ENCODE assay signal across 8 mouse cellular contexts in the genomic region with DNA sequence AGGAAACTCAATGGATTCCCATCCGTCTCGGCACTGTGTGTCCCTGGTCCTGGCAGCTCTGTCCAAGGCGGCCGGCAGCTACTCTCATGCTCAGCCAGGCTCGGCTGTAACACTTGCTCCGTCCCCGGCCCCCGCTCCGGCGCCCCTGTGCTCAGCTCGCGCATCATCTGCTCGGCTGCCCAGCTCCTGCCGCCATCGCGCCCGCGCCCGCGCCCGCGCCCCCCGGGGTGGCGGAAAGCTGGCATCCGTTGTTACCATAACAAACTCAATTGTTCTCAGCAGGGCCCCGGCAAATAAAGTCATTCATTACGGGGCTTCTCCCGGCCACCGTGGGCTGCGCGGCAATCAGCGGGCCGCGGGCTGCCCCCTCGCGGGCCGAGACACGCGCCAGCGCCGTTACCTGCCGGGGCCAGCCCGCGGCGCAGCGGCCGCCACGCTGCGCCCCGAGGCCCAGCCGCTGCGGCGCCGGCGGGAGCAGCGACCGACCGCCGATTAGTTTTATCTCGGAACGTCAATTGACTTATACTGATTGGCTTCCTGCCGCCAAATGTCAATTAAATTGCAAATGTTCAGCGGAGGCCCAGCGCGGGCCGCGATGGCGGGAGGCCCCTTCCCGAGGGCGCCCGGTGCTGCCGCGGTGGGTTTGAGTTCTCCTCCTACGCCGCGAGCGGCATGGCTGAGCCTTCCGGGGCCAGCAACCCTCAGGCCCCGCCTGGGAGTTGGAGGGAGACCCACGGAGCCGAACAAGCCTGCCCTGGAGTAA. TPM values are rescaled to one million over a fixed set of nuclear protein-coding genes. Genes with fewer than 3 reads are reported as not detected.
DNase-seq lines count a peak whose midpoint lies in the region; ATAC-seq and TF ChIP-seq lines count a peak whose summit lies in the region.

No protein-coding gene starts in this region.

- H3K4me2 ChIP-seq in forebrain, postnatal 0 days (ENCODE audit: low read depth), result peak overlapping the region; percentile 69
- peak overlapping the region; percentile 73 for H3K4me2 ChIP-seq in neural tube, embryonic 13.5 days

- H3K36me3 ChIP-seq in forebrain, postnatal 0 days (ENCODE audit: insufficient read depth), result no peaks in the 10 kb centered on the region
- no peaks in the 10 kb centered on the region for H3K36me3 ChIP-seq in neural tube, embryonic 13.5 days

- H3K27ac ChIP-seq in forebrain, postnatal 0 days (ENCODE audit: low read depth, low read length), result no peak overlapping the region
- peak overlapping the region; percentile 66 for H3K27ac ChIP-seq in neural tube, embryonic 13.5 days (replicated peaks)

- 1% methylated on average over 81 of the region's 81 CpGs for WGBS in forebrain, postnatal 0 days
- WGBS in neural tube, embryonic 13.5 days, result under 1% methylated on average over 81 of the region's 81 CpGs

- peaks cover 25% of the 10 kb centered on the region for H3K27me3 ChIP-seq in forebrain, postnatal 0 days (ENCODE audit: insufficient read depth, low read length)
- H3K27me3 ChIP-seq in neural tube, embryonic 13.5 days, result peaks cover 80% of the 10 kb centered on the region

- peak overlapping the region; percentile 61 for H3K4me3 ChIP-seq in forebrain, postnatal 0 days (ENCODE audit: low read depth, low read length)
- H3K4me3 ChIP-seq in neural tube, embryonic 13.5 days, result peak overlapping the region; percentile 45

- peak overlapping the region; percentile 65 for H3K9ac ChIP-seq in forebrain, postnatal 0 days
- H3K9ac ChIP-seq in neural tube, embryonic 13.5 days, result peak overlapping the region; percentile 63

- peak; percentile 79 for ATAC-seq in forebrain, postnatal 0 days
- peak; percentile 82 for ATAC-seq in neural tube, embryonic 13.5 days (ENCODE audit: low read depth)

- no peaks in the 10 kb centered on the region; the same call in 1 of the 2 replicates for H3K4me1 ChIP-seq in forebrain, postnatal 0 days (ENCODE audit: insufficient read depth)
- peaks cover 17% of the 10 kb centered on the region for H3K4me1 ChIP-seq in neural tube, embryonic 13.5 days (replicated peaks)

- H3K9me3 ChIP-seq in forebrain, postnatal 0 days (ENCODE audit: low read length), result no peaks in the 10 kb centered on the region
- no peaks in the 10 kb centered on the region for H3K9me3 ChIP-seq in neural tube, embryonic 13.5 days

- no peak for TF ChIP-seq CTCF in forebrain, postnatal 0 days (IDR thresholded peaks at IDR 0.05; ENCODE audit: low read depth)

- peak; percentile 33 for DNase-seq in adrenal gland, postnatal 10 days
- no peak for DNase-seq in adrenal gland, postnatal 4 days (ENCODE audit: low spot score in 2 of 2)
- DNase-seq in ovary, postnatal 14 days (ENCODE audit: low spot score), result peak; percentile 8
- DNase-seq in ovary, postnatal 10 days (ENCODE audit: low spot score), result no peak
- peak; percentile 54 for DNase-seq in forebrain, postnatal 0 days
- DNase-seq in layer of hippocampus, postnatal 25 days (ENCODE audit: extremely low spot score in 1 of 2, low spot score in 1 of 2), result peak; percentile 20 to 22
- DNase-seq in thymus, adult 18-20 months, result no peak

RNA-seq across cellular contexts. Expression of gene Pax5, which starts 46.1 kb away (rescaled TPM):
- 1 to 10 TPM; 2.9 to 5.5 TPM for total RNA-seq in adrenal gland, postnatal 10 days (2021)
- 1 to 10 TPM in 1 of 2 experiments, under 1 TPM in 1; 0.59 to 1.0 TPM for total RNA-seq in adrenal gland, postnatal 4 days (2021)
- total RNA-seq in forebrain, postnatal 0 days (2014; rRNA removed), result 0.14 and 1.5 TPM in 2 replicates
- polyA plus RNA-seq in forebrain, postnatal 0 days (2015; fragmentation: Nextera tagmentation; extraction: Ambion mirVana), result 0.01 TPM in 1 of 2 replicates, not detected in the other
- under 1 TPM; 0.07 to 0.21 TPM for total RNA-seq in layer of hippocampus, postnatal 25 days (2021)
- 2.1 and 3.5 TPM in 2 replicates for polyA plus RNA-seq in neural tube, embryonic 13.5 days (2015; fragmentation: Nextera tagmentation; extraction: Ambion mirVana)

Comparison
In these comparisons a context has a peak if more than half of its experiments do, and no peak if none do; other contexts are left out.
1. DNase-seq: peak in adrenal gland, postnatal 10 days (single experiment), ovary, postnatal 14 days (single experiment), forebrain, postnatal 0 days (single experiment) and layer of hippocampus, postnatal 25 days (2 of 2); none in adrenal gland, postnatal 4 days (0 of 2), ovary, postnatal 10 days (single experiment) and thymus, adult 18-20 months (0 of 2).